Mouse (Mus musculus) lung, postnatal 0 days (tissue): ENCODE measurements around the gene St6gal1.

ENCODE experiments used
- CTCF ChIP-seq: IDR thresholded peaks from 2 replicates; pipeline ENCODE4 v1.5.1; 2016; ENCODE audit warnings: antibody characterized with exemption, mild to moderate bottlenecking
- EP300 ChIP-seq: IDR thresholded peaks from 2 replicates; pipeline ENCODE4 v1.6.1; 2016; ENCODE audit warnings: antibody characterized with exemption, mild to moderate bottlenecking, control low read depth

- TF ChIP-seq CTCF (no peak), EP300 (no peak)
Observed at GRCm38 (mm10) chr16:23235173-23235694, 10.7 kb downstream of the St6gal1 start.
